Mouse (Mus musculus) left cerebral cortex, postnatal 36 days (tissue): ENCODE measurements around the gene Cbfa2t2. TPM values are rescaled to one million over a fixed set of nuclear protein-coding genes. Genes with fewer than 3 reads are reported as not detected.
A peak's percentile ranks its signal among the peaks of the same experiment; 100 is the strongest.

ENCODE experiments used
- DNase-seq, 2 experiments: peaks; one replicate each; pipeline ENCODE4 v3.0.0; 2021 to 2022; ENCODE audit warnings: low spot score in 2 of 2, mixed read lengths in 1 of 2
- intact Hi-C: fragments of 180-260 bp; cut with DNase I; formaldehyde crosslinking; loops from one replicate; pipeline ENCODE4 v1.15.1; 2025
- total RNA-seq, 2 experiments: library from RNA; stranded (reverse); gene quantifications; 2 replicates each; pipeline ENCODE4 v1.2.3; 2021

Gene Cbfa2t2
- total RNA-seq, 2 experiments from 2014 or later = 48.1 to 64.3 TPM

DNA sequence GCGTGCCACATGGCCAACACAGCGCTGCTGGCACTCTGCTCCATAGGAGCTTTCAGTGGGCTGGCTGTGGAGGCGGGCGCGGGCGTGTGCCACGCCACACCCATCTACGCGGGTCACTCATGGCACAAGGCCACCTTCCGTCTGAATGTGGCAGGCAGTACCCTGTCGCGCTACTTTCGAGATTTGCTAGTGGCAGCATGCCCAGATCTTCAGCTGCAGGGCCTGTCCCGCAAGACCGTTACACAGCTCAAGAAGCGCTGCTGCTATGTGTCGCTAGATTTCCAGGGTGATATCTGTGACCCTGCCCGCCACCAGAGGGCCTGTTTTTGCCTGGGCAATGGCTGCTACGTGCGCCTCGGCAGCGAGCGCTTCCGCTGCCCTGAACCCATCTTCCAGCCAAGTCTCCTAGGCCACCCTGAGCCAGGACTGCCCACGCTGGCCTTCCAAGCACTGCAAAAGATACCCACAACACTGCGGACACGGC lies 116.2 kb downstream of the Cbfa2t2 start:
- DNase-seq = peak; percentile 61 to 62
- intact Hi-C loops = loop anchor here (2.0 kb wide), 1 partner anchor 60 kb away; the partner anchor contains the start of genes 4930519P11Rik and Zfp341

DNA sequence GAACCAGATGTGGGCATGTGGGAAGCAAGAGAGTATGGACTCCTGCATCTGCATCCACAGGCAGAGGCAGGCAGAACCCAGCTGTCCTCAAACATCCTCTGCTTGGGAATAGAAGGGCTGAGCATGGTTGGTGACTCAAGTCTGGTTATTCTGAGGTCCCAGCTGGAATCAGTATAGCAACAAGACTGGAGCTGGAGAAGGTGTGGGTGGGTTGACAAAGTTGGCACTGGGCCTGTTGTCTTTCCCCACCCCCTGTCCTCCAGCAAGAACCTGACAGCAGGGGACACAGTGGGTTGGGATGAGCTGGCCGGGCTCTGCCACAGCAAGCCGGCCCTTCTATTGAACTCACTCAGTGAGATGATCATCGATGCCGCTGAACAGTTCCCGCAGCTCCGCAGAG lies 119.0 kb downstream of the Cbfa2t2 start:
- intact Hi-C loops = no loop called here
- DNase-seq = peak; percentile 70 to 71

DNA sequence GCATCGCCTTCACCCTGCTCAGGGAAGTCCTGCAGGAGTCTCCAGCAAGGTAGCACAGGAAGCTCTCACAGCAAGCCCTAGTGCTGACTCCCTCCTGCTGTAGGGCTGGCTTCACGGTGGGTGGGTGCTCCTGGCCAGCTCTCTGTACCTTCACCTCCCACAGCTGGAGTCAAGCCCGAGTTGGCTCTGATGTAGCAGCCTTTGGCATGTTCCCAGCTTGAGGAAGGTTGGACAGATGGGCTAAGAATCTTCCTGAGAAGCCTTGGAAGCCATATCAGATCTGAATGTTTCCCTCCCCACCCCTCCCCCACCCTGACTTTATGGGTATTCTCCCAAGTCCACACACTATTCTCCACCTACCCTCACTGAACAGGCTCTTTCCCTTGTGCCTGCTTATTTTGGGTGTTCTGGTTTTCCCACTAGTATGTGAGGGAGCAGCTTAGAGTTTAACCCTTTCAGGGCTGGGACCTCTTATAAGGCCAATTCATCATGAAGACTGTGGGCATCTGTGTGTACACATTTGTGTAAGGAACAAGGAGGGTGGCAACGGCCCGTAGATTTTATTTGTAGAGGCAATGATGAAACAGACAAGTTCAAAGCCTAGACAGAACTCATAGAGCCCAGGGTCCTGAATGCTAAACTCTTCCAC lies 121.0 kb downstream of the Cbfa2t2 start:
- intact Hi-C loops = loop anchor here (2.0 kb wide), 1 partner anchor 27 kb away; no protein-coding TSS in a partner anchor
- DNase-seq = peak; percentile 57 to 58

DNA sequence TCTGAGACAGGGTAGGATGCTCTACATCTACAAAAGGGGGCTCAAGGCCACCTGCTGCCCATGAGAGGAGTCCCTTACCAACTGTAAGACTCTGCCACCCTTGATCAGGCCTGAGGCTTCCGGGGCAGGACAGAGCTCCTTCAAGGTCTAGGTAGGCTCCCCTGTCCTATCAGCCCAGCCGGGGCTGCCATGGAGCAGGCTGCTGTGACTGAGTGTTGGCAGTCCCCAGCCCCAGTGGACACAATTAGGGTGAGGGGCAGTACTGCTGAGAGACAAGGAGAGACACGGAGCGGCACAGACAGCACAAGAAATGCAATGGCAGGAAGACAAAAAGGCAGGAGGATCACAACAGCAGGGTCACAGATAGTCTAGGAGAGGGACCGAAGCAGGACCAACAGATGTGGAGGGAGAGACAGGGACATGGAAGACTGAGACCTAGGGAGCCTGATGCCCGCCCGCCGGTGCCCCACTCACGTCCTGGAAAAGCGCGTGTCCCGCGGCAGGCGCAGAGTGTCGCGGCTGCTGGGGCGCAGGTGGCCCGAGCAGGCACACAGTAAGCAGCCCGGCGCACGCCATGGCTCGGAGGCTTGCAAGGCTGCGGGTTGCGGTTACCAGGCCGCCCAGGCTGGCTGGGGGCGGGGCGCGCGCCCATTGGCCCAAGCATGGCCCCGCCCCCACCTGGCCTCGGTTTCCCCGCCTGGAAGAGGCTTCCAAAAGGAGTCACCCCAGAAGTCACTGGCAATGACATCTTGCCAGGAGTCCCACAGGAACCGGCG lies 122.2 kb downstream of the Cbfa2t2 start, which contains the start of gene Necab3:
Gene Necab3, minus strand, starts transcription at position 627 of the 776 bp plus-strand sequence.
- intact Hi-C loops = no loop called here
- peak; percentile 64 to 74 for DNase-seq

DNA sequence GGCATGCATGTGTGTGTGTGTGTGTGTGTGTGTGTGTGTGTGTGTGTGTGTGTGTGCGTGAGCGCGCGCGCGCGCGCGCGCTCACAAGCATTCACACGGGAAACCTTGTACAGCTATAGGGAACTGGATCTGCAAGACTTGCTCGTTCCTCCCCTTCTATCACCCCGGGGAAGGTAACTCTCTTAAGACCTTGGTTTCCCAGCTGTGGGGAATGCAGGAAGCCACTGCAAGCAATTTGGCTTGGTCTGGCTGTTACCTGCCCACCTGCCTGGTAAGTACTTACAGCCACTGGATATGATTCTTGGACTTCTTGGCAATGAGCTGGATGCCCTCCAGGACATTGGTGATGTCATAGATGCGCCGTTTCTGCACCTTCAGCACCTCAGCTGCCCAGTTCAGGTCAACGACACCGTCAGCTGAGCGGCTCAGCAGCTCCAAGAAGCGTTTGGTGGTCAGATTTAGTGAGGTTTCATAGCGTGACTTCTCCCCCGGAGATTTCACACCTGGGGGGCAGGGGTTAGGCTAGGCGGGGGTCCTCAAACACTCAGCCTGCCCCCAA lies 127.4 kb downstream of the Cbfa2t2 start:
- no peak for DNase-seq
- intact Hi-C loops = no loop called here

DNA sequence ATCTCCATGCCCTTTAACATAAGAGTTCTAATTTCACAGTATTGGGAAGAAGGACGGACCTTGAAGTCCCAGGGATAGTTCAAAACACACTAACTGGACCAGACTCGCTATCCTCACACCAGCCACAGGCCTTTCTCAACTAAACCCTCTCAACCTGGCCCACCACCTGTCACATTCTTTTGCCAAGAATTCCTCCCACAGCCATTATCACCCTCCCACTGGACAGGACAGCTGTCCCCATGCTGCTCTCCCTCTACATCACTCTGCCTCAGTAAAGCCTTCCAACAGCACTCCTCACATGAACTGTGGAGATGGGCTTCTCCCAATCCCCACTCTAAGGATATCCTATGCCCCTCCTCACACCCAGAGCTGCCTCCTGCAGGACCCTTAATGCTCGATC lies 129.3 kb downstream of the Cbfa2t2 start:
- DNase-seq = no peak
- intact Hi-C loops = no loop called here

DNA sequence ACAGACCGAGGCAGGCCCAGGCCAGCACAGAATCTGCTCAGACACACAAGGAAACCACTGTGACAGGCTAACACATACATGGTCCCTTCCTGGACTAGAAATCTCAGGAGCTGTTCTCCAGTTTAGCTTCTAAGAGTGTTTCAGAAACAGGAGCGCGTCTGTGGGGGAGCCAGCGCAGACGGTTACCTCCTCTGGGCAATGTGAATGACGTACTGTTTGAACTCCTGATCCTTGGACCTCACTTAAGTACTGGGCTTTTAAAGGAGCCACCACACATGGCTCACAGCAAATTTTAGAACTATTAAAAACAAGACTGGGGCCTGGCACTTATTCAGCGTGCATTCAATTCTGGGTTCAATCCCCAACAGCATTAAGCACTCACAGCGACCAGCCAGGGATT lies 130.4 kb downstream of the Cbfa2t2 start:
- no peak for DNase-seq
- intact Hi-C loops = no loop called here

DNA sequence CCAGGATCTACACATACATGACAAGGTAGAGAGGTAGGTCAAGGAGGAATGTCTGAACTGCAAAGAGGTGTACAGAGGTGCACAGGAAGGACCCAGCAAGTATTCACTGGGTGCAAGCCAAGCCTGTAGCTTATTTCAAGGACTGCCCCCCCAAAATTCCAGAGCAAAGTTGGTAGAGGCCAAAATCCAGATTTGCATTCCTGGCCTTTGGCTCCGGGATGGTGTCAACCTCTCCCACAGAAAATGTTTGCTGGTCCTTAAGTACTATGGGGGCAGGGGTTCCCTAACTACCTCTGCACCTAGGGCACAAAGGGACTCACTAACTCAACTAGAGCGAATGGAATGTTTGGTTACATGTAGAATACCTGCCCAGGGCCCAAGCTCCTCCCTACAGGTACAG lies 131.5 kb downstream of the Cbfa2t2 start:
- intact Hi-C loops = no loop called here
- no peak for DNase-seq

DNA sequence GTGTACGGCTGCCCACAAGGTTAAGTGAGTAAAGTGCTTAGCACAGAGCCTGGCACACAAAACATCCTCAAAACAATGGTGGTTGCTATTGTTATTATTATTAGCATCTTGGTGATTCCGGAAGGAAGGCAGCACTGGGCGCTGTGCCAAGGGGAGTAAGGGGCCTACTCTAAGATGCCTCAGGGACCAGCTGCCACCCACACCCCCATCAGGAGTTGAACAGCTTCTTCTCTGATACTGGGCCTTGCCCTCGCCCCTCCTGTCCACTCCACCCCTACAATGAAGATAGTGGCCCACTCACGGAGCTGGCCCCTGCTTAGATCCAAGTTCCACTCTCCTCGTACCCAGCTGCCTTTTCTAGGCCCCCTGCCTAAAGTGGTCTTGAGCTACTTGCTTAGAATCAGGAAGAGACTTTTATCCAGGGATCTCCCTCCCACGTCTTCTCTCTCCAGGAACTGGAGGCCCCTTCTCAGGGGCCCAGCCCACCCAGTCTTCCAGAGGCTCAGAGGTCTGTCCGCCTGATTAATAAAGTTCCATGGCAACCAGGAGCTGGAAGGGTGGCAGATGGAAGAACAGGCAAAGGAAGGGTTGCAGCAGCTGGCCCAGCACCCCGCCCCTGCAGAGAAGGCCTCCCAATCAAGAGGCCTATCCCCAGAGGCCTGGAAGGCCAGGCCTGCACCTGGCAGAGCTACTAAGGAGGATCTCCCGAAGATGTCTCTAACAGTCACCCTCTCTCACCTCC lies 132.2 kb downstream of the Cbfa2t2 start:
- no peak for DNase-seq
- intact Hi-C loops = no loop called here

DNA sequence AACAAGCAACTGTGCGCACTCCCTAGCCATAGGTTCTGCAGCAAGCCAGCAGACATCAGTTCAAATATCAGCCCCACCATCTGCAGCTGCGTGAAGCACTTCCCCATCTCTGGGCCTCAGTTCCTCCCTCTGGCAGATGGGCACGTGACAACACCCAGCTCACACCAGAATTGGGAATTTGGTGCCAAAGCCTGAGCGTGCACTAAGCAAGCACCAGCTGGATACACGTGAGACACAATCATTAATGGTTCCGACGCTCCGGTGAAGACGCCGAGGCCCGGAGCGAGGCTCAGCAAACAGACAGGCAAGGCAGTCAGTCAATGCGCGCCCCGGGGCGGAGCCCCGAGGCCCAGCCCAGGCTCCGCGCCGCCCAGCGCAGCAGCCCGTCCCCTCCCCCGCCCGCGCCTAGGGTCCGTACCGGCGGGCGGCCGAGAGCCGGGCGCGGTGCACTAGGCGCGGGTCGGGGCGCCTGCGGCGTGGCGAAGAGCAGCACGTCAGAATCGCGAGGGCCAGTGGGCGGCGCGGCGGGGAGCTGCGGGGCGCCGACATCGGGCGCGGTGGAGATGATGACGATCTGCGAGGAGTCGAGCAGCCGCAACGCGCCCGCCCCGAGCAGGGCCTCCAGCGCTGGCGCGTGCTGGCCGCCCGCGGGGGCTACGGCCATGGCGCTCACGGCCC lies 132.9 kb downstream of the Cbfa2t2 start:
- DNase-seq = peak; percentile 56 to 77
- intact Hi-C loops = no loop called here

DNA sequence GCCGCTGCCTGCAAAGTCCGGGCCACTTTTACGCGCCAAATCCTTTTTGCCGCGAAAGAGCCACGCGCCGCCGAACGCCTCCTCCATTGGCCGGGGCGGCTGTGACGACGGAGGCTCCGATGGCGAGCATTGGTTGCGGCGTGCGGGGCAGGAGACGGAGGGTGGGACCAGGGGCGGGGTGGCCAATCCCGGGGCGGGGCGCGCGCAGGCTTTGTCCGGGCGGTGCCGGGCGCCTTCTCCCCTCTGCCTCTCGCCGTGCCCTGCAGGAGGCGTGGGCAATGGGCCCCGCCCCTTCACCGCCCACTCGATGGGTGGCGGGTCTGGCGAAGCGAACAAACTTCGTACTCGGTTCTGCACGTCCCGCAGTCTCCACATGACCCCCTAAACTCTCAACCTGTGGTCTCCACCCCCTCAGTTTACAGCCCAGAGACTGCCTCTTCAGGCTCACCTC lies 133.6 kb downstream of the Cbfa2t2 start, which contains the start of gene E2f1:
Gene E2f1, minus strand, starts transcription at position 57 of the 451 bp plus-strand sequence.
- intact Hi-C loops = no loop called here

DNA sequence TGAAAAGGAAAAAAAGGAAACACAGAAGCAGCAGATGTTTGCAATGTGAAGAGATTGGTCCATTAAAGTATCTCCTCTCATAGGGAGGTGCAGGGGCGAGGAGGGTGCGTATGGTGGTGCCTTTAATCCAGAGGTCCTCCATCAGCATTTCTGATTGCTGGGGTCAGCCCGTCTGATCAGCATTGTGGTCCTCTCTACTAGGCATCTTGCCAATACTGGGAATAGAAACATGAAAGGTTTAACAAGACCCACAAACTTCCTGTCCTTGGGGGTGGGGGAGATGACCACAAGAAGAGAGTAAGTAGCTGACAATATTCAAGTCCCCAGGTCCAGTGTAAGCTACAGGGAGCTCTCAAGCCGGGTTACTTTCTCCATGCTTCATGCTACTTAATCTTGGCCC lies 134.4 kb downstream of the Cbfa2t2 start:
- no peak for DNase-seq
- intact Hi-C loops = no loop called here

More for the DNA sequence above, 133.6 kb downstream of the Cbfa2t2 start, which contains the start of gene E2f1:
- DNase-seq = peak; percentile 91 to 92

DNA sequence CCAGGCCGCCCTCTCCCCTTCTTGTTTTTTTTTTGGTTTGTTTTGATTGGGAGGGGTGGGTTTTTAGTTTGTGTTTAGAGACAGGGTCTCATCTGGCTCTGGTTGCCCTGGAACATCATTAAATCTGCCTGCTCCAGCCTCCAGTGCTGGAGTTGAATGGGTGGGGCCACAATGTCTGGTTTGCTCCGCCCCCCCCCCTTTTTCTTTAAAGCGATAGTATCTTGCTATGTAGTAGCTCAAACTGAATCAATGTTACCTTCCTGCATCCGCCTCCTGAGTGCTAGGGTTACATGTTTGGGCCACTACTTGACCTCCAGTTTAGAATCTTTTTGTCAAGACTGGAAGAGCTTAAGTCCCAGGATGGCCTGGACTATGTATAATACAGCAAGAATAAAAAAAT lies 135.0 kb downstream of the Cbfa2t2 start:
- intact Hi-C loops = no loop called here
- no peak for DNase-seq

DNA sequence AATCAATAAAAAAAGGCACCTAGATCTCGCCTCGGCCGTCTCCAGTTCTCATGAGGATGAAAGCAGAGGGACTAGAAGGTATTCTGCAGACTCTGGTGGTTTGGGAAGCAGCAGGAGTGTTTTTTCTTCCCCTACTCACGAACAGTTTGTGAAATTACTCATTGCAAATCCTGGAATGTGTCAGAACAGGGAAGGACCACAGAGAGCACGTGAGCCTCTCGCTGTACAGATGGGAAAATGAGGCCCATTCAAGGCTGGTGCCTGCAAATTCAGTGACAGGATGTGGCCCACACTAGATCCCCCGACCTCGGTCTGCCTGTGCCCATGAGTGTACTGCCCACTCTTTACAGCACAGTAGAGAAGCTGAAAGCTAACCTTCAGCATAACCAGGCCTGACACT lies 135.7 kb downstream of the Cbfa2t2 start:
- DNase-seq = no peak
- intact Hi-C loops = no loop called here

DNA sequence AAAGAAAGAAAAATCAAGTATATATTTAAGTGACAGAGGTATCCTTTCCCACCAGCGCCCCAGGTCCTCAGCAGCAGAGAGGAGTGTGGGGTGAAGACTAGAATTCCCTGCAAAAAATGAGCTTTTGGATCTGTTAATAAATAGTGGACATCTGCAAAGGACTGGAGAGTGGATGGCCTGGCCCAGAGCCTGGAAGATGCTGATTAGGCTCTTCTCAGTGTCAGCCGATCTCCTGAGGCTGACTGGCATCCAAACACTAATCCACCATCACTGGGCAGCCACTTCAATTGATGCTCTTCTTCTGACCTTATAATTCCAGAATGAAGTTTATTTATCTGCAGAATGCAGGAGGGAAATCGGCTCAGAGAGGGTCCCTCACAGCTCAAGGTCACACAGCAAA lies 136.7 kb downstream of the Cbfa2t2 start:
- intact Hi-C loops = no loop called here
- no peak for DNase-seq

DNA sequence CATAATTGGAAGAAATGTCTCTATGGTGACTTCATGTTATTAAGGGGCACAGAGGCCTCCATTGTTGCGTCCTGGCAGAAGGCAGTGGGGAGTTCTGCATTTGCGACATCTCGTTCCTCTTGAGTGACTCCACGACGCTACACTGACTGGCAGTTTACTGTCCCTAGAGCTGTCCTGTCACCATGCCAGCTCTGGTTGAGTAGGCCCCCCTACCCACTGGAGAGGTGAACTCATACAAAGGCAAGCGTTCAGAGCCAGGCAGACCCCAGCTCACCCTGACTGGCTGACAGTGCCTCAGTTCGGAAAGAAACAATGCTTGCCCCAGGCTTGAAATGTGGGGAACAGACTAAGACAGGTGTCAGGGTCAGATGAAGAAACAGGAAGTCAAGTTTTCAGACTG lies 138.0 kb downstream of the Cbfa2t2 start:
- DNase-seq = no peak

DNA sequence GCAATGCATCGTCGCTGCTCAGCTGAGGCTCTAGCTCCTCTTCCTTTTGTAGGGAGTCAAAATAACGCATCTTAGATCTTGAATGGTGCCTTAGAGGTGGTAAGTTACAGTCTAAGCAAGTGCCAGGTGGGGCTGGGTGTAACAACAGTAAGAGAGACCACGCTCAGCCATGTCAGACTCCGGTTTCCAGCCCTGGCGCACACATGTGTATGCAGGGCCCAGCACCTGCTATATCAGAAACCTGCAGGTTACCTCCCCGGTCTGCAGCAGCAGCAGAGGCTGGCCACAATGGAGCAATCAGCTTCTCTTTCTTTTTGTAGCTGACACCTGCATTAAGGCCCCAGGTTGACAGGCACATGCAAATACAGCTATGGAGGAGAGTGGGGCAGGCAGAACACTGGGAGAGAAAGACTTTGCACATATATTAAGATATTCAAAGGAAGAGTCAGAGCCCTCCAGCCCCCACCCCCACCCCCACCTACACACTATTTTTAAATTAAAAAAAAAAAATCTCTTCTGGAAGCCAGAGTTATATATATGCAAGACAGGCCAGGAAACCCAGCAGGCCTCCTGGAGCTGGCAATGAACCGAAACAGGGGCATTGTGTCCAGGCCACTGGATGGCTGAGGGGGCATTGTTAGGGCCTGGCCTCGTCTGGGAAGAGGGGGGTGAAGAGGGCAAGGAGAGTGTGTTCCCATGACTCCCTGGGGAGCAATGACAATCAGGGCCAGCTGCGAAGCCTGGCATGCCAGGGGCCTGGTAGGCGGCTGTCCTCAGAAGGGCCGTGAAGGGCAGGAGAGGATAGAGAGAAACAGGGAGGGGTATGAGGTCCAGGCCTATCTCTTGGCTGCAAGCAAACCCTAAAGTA lies 140.8 kb downstream of the Cbfa2t2 start:
- intact Hi-C loops = no loop called here
- DNase-seq = no peak

More for the DNA sequence above, 138.0 kb downstream of the Cbfa2t2 start:
- intact Hi-C loops = no loop called here

DNA sequence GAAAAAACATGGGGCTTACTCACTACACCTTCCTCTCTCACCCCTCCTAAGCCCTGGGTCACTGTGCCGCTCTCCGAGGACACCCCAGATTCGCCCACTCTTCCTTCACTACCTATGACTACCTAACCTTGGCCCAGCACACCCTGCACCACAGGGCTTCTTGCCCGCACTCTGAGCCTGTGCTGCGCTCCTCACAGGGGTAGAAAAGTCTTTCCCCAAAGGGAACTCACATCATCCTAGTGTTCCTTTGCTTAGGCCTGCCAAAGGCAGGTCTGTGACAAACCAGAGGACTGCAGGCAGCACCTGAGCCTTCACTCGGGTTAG lies 141.4 kb downstream of the Cbfa2t2 start:
- intact Hi-C loops = no loop called here

More for the DNA sequence above, 141.4 kb downstream of the Cbfa2t2 start:
- no peak for DNase-seq
